Mouse (Mus musculus): Measurements from ENCODE around the gene Cryzl1. TPM values are rescaled to one million over a fixed set of nuclear protein-coding genes. Genes with fewer than 3 reads are reported as not detected.
A peak's percentile ranks its signal among the peaks of the same experiment; 100 is the strongest.

The Cryzl1 gene
- polyA plus RNA-seq, 1 experiment = 21.7 TPM

- Histone ChIP-seq H3K27ac (ENCODE audit: control insufficient read depth, insufficient read depth, low read length) (no peak overlapping the region), H3K36me3 (ENCODE audit: control insufficient read depth, insufficient read depth, low read length) (peaks cover 12% of the 10 kb centered on the region), H3K4me1 (replicated peaks; ENCODE audit: control insufficient read depth, insufficient read depth, low read length) (peaks cover 13% of the 10 kb centered on the region), H3K27me3 (ENCODE audit: control insufficient read depth, insufficient read depth, low read length) (no peaks in the 10 kb centered on the region), H3K4me3 (ENCODE audit: control insufficient read depth, insufficient read depth, low read length) (peak overlapping the region; percentile 58)
- no peak for DNase-seq
- no peak for TF ChIP-seq CTCF (IDR thresholded peaks at IDR 0.05; ENCODE audit: borderline replicate concordance, control insufficient read depth, extremely low read depth, insufficient read depth, low read length, poor library complexity)
- TF ChIP-seq POLR2A (IDR thresholded peaks at IDR 0.05; ENCODE audit: control insufficient read depth, extremely low read depth, insufficient read depth, low read length, poor library complexity) = no peak; the same call in 1 of the 2 replicates
- 2% methylated on average over 51 of the region's 51 CpGs for WGBS
Measured at GRCm38 (mm10) chr16:91688023-91688618, 40.7 kb downstream of the Cryzl1 start.

GRCm38 (mm10) chr16:91686369-91686768 lies 42.4 kb downstream of the Cryzl1 start:
- Histone ChIP-seq H3K36me3 (ENCODE audit: control insufficient read depth, insufficient read depth, low read length) (peaks cover 26% of the 10 kb centered on the region), H3K4me1 (replicated peaks; ENCODE audit: control insufficient read depth, insufficient read depth, low read length) (peaks cover 13% of the 10 kb centered on the region), H3K4me3 (ENCODE audit: control insufficient read depth, insufficient read depth, low read length) (no peak overlapping the region), H3K27me3 (ENCODE audit: control insufficient read depth, insufficient read depth, low read length) (no peaks in the 10 kb centered on the region), H3K27ac (ENCODE audit: control insufficient read depth, insufficient read depth, low read length) (no peak overlapping the region)
- TF ChIP-seq CTCF (IDR thresholded peaks at IDR 0.05; ENCODE audit: borderline replicate concordance, control insufficient read depth, extremely low read depth, insufficient read depth, low read length, poor library complexity) (no peak), POLR2A (IDR thresholded peaks at IDR 0.05; ENCODE audit: control insufficient read depth, extremely low read depth, insufficient read depth, low read length, poor library complexity) (no peak)
- WGBS = 95% methylated on average over 5 of the region's 5 CpGs
- no peak for DNase-seq

- peaks cover 27% of the 10 kb centered on the region for H3K36me3 ChIP-seq (ENCODE audit: control insufficient read depth, insufficient read depth, low read length)
- DNase-seq = no peak
- no peaks in the 10 kb centered on the region for H3K27me3 ChIP-seq (ENCODE audit: control insufficient read depth, insufficient read depth, low read length)
- H3K27ac ChIP-seq (ENCODE audit: control insufficient read depth, insufficient read depth, low read length) = peak overlapping the region; percentile 10; the same call in 1 of the 2 replicates
- TF ChIP-seq POLR2A (IDR thresholded peaks at IDR 0.05; ENCODE audit: control insufficient read depth, extremely low read depth, insufficient read depth, low read length, poor library complexity) (no peak), CTCF (IDR thresholded peaks at IDR 0.05; ENCODE audit: borderline replicate concordance, control insufficient read depth, extremely low read depth, insufficient read depth, low read length, poor library complexity) (no peak)
- 34% methylated on average over 5 of the region's 5 CpGs for WGBS
- peaks cover 13% of the 10 kb centered on the region for H3K4me1 ChIP-seq (replicated peaks; ENCODE audit: control insufficient read depth, insufficient read depth, low read length)
- H3K4me3 ChIP-seq (ENCODE audit: control insufficient read depth, insufficient read depth, low read length) = no peak overlapping the region
Measured at GRCm38 (mm10) chr16:91685526-91685925, 43.2 kb downstream of the Cryzl1 start.

GRCm38 (mm10) chr16:91680656-91681055 lies 48.1 kb downstream of the Cryzl1 start:
- no peak overlapping the region for H3K27ac ChIP-seq (ENCODE audit: control insufficient read depth, insufficient read depth, low read length)
- TF ChIP-seq POLR2A (IDR thresholded peaks at IDR 0.05; ENCODE audit: control insufficient read depth, extremely low read depth, insufficient read depth, low read length, poor library complexity) = no peak
- no peak for TF ChIP-seq CTCF (IDR thresholded peaks at IDR 0.05; ENCODE audit: borderline replicate concordance, control insufficient read depth, extremely low read depth, insufficient read depth, low read length, poor library complexity)
- no peaks in the 10 kb centered on the region for H3K27me3 ChIP-seq (ENCODE audit: control insufficient read depth, insufficient read depth, low read length)
- no peak overlapping the region for H3K4me3 ChIP-seq (ENCODE audit: control insufficient read depth, insufficient read depth, low read length)
- H3K4me1 ChIP-seq (replicated peaks; ENCODE audit: control insufficient read depth, insufficient read depth, low read length) = peaks cover 3% of the 10 kb centered on the region
- 92% methylated on average over 5 of the region's 5 CpGs for WGBS
- DNase-seq = no peak
- peaks cover 70% of the 10 kb centered on the region for H3K36me3 ChIP-seq (ENCODE audit: control insufficient read depth, insufficient read depth, low read length)

- WGBS = 95% methylated on average over 5 of the region's 5 CpGs
- H3K4me1 ChIP-seq (replicated peaks; ENCODE audit: control insufficient read depth, insufficient read depth, low read length) = no peaks in the 10 kb centered on the region
- H3K4me3 ChIP-seq (ENCODE audit: control insufficient read depth, insufficient read depth, low read length) = no peak overlapping the region
- no peak for DNase-seq
- no peaks in the 10 kb centered on the region for H3K27me3 ChIP-seq (ENCODE audit: control insufficient read depth, insufficient read depth, low read length)
- H3K27ac ChIP-seq (ENCODE audit: control insufficient read depth, insufficient read depth, low read length) = no peak overlapping the region
- TF ChIP-seq CTCF (IDR thresholded peaks at IDR 0.05; ENCODE audit: borderline replicate concordance, control insufficient read depth, extremely low read depth, insufficient read depth, low read length, poor library complexity) (no peak), POLR2A (IDR thresholded peaks at IDR 0.05; ENCODE audit: control insufficient read depth, extremely low read depth, insufficient read depth, low read length, poor library complexity) (no peak)
- peaks cover 72% of the 10 kb centered on the region for H3K36me3 ChIP-seq (ENCODE audit: control insufficient read depth, insufficient read depth, low read length)
Measured at GRCm38 (mm10) chr16:91678147-91678911, 50.4 kb downstream of the Cryzl1 start.

- Histone ChIP-seq H3K27ac (ENCODE audit: control insufficient read depth, insufficient read depth, low read length) (no peak overlapping the region), H3K27me3 (ENCODE audit: control insufficient read depth, insufficient read depth, low read length) (no peaks in the 10 kb centered on the region), H3K4me3 (ENCODE audit: control insufficient read depth, insufficient read depth, low read length) (no peak overlapping the region), H3K4me1 (replicated peaks; ENCODE audit: control insufficient read depth, insufficient read depth, low read length) (no peaks in the 10 kb centered on the region), H3K36me3 (ENCODE audit: control insufficient read depth, insufficient read depth, low read length) (peaks cover 76% of the 10 kb centered on the region)
- WGBS = 97% methylated on average over 4 of the region's 4 CpGs
- no peak for DNase-seq
- no peak for TF ChIP-seq POLR2A (IDR thresholded peaks at IDR 0.05; ENCODE audit: control insufficient read depth, extremely low read depth, insufficient read depth, low read length, poor library complexity)
- no peak for TF ChIP-seq CTCF (IDR thresholded peaks at IDR 0.05; ENCODE audit: borderline replicate concordance, control insufficient read depth, extremely low read depth, insufficient read depth, low read length, poor library complexity)
Measured at GRCm38 (mm10) chr16:91674500-91674899, 54.3 kb downstream of the Cryzl1 start.

All from thymus, adult 2 months (tissue).